Mouse (Mus musculus): ENCODE results near the gene Mcrs1. TPM values are rescaled to one million over a fixed set of nuclear protein-coding genes. Genes with fewer than 3 reads are reported as not detected.
A peak's percentile ranks its signal among the peaks of the same experiment; 100 is the strongest.

Gene Mcrs1
- polyA plus RNA-seq, 1 experiment: 84.9 TPM

DNA sequence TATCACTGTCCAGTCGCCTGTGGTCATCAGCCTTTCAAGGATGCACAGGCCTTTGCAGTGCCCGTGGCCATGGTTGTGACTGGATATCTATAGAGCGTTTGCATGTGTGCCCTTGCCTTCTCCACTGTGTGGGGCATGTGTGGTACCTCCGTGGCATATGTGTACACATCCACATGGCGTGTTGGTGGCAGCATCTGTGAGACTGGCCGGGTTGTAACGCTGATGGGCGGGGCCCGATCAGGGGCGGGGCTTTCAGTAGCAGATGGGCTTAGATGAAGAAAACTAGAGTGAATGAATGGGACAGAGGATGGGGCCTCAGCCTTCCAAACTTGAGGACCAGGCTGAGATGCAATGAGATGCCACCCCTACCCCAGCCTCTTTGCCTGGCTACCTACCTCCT, 19.8 kb downstream of the Mcrs1 start:
- no peak overlapping the region for H3K27ac ChIP-seq (ENCODE audit: insufficient read depth, low read length)
- no peak for DNase-seq
- WGBS: 66% methylated on average over 10 of the region's 10 CpGs
- no peaks in the 10 kb centered on the region; the same call in 1 of the 2 replicates for H3K4me1 ChIP-seq (ENCODE audit: control insufficient read depth, insufficient read depth, low read length)
- no peaks in the 10 kb centered on the region for H3K27me3 ChIP-seq (ENCODE audit: control insufficient read depth, insufficient read depth, low read length)
- TF ChIP-seq POLR2A (IDR thresholded peaks at IDR 0.05; ENCODE audit: borderline replicate concordance, insufficient read depth, low read length): no peak
- no peak for TF ChIP-seq CTCF (IDR thresholded peaks at IDR 0.05; ENCODE audit: borderline replicate concordance, insufficient read depth, low read depth, low read length)
- H3K4me3 ChIP-seq (replicated peaks; ENCODE audit: insufficient read depth, low read depth, low read length): no peak overlapping the region

DNA sequence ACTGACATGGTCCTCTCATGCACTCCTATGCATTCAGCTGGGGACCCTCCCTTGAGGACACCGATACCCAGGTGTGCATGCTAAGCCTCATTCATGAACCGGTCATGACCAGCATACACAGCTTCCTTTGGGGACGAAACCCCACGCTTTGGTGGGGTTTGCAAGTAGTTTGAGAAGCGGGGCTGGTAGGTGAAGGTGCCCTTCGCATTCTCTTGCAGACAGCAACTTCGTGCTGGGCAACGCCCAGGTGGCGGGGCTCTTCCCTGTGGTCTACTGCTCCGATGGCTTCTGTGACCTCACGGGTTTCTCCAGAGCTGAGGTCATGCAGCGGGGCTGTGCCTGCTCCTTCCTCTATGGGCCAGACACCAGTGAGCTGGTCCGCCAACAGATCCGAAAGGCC, 25.7 kb downstream of the Mcrs1 start:
- no peak for DNase-seq
- Histone ChIP-seq H3K4me3 (replicated peaks; ENCODE audit: insufficient read depth, low read depth, low read length) (no peak overlapping the region), H3K4me1 (ENCODE audit: control insufficient read depth, insufficient read depth, low read length) (no peaks in the 10 kb centered on the region), H3K27ac (ENCODE audit: insufficient read depth, low read length) (no peak overlapping the region), H3K27me3 (ENCODE audit: control insufficient read depth, insufficient read depth, low read length) (peaks cover 2% of the 10 kb centered on the region; the same call in 1 of the 2 replicates)
- 70% methylated on average over 14 of the region's 14 CpGs for WGBS
- TF ChIP-seq CTCF (IDR thresholded peaks at IDR 0.05; ENCODE audit: borderline replicate concordance, insufficient read depth, low read depth, low read length): no peak
- no peak for TF ChIP-seq POLR2A (IDR thresholded peaks at IDR 0.05; ENCODE audit: borderline replicate concordance, insufficient read depth, low read length)

DNA sequence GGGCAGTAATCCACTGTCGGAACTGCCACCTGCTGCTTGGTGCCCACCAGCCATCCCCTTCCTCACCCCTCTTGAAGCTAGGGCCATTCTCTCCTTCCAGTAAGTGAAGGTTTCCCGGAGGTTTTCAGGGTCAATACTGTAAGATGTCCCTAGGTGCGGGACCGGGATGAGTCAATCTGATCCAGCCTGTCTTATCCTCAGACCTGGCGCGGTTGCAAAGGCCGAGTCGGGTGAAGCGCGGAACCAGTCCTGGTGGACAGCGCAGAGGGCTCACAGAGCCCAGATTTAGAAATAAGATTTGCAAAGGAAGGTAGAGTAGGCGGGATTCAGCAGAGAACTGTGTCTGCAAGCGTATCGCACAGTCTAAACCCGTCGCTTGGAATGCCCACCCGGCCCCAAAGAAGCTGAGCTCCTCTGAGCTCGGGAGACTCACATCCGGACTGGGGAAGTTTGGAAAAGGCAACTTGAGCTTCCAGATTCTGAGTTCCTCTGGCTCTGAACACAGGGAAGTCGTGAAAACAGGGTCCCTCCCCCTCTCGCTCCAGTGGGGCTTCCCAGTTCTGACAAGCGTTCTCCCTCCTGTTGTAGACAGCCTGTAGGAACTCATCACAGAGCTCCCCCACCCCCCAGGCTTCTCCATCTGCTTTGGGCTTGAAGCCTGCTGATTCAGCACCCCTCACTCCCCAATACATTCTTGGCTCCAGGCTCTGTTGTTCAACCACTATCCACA, 26.5 kb downstream of the Mcrs1 start:
- Histone ChIP-seq H3K27me3 (ENCODE audit: control insufficient read depth, insufficient read depth, low read length) (peaks cover 2% of the 10 kb centered on the region; the same call in 1 of the 2 replicates), H3K4me3 (replicated peaks; ENCODE audit: insufficient read depth, low read depth, low read length) (peak overlapping the region; percentile 27), H3K4me1 (ENCODE audit: control insufficient read depth, insufficient read depth, low read length) (no peaks in the 10 kb centered on the region), H3K27ac (ENCODE audit: insufficient read depth, low read length) (no peak overlapping the region)
- DNase-seq: peak in 1 of 2 experiments; percentile 37
- WGBS: 6% methylated on average over 22 of the region's 22 CpGs
- TF ChIP-seq CTCF (IDR thresholded peaks at IDR 0.05; ENCODE audit: borderline replicate concordance, insufficient read depth, low read depth, low read length): no peak
- no peak for TF ChIP-seq POLR2A (IDR thresholded peaks at IDR 0.05; ENCODE audit: borderline replicate concordance, insufficient read depth, low read length)

DNA sequence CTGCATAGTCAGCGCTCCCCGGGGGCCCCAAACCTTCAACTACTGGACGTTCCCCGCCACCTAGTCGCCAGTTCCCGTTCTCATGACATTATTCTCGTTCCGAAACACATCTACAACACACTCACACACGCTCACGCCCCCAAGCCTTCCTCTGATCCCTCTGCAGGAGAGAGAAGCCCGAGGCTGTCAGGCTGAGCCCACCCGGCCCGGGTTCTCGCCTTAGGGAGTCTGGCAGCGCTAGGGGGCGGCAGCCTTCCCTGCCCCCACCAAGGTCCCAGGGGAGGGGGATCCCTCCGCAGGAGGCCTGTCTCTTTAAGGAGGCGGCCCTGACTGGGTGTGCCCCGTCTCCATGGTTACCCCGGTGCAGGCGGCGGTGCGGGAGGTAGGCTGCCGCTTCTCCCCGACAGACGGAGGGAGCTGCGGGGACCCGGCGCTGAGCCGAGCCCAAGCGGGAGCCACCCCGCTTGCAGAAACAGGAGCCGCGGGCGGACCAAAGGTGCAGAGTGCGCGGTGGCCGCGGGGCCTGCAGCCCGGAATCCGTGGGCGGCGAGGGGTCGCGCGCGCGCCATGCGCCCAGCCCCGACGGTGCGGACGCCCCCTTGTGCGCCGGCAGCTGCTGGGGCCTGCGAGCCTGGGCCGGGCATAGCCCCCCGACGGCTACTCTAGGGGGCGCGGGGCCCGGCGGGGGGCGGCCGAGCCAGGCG, 27.4 kb downstream of the Mcrs1 start, which contains the start of gene Kcnh3:
Gene Kcnh3, plus strand, starts transcription at position 654 of the 704 bp plus-strand sequence.
- under 1% methylated on average over 65 of the region's 66 CpGs for WGBS
- peak; percentile 65 to 74 for DNase-seq
- TF ChIP-seq POLR2A (IDR thresholded peaks at IDR 0.05; ENCODE audit: borderline replicate concordance, insufficient read depth, low read length) (no peak), CTCF (IDR thresholded peaks at IDR 0.05; ENCODE audit: borderline replicate concordance, insufficient read depth, low read depth, low read length) (no peak)
- H3K4me3 ChIP-seq (replicated peaks; ENCODE audit: insufficient read depth, low read depth, low read length): peak within 1 kb of the TSS; percentile 65
- H3K27me3 ChIP-seq (ENCODE audit: control insufficient read depth, insufficient read depth, low read length): peaks cover 2% of the 10 kb centered on the region; the same call in 1 of the 2 replicates
- no peaks in the 10 kb centered on the region for H3K4me1 ChIP-seq (ENCODE audit: control insufficient read depth, insufficient read depth, low read length)
- H3K27ac ChIP-seq (ENCODE audit: insufficient read depth, low read length): no peak within 1 kb of the TSS

DNA sequence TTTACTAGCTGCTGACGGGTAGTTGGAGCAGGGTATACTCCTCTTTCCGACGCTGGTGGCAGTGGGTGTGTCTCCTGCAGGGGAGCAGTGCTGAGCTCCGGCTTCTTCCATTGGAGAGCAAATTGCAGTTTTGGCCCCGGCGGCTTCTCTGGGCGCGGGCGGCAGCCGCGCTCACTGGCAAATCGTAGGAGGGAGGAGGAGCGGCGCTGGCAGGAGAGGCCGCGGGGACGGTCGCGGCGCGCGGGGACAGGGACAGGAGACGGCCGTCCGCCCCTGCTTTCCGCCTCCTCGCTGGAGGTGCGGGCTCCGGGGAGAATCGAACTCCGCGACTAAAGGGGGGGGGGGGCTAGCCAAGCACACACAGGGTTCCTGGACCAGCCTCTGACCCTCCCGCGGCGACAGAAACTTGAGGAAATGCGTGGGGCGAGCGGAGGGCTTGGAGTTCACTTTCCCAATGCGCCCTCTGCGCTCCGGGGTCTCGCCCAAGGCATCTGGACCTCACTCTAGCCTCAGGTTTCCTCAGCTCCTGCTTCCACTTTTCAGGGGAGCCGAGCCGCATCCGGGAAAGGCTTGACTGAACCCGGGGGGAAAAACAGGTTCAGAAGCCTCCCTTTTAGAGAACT, 28.1 kb downstream of the Mcrs1 start:
- H3K4me3 ChIP-seq (replicated peaks; ENCODE audit: insufficient read depth, low read depth, low read length): peak overlapping the region; percentile 65
- peak; percentile 70 to 71 for DNase-seq
- TF ChIP-seq CTCF (IDR thresholded peaks at IDR 0.05; ENCODE audit: borderline replicate concordance, insufficient read depth, low read depth, low read length) (no peak), POLR2A (IDR thresholded peaks at IDR 0.05; ENCODE audit: borderline replicate concordance, insufficient read depth, low read length) (no peak)
- no peak overlapping the region for H3K27ac ChIP-seq (ENCODE audit: insufficient read depth, low read length)
- WGBS: 1% methylated on average over 46 of the region's 46 CpGs
- peaks cover 2% of the 10 kb centered on the region; the same call in 1 of the 2 replicates for H3K27me3 ChIP-seq (ENCODE audit: control insufficient read depth, insufficient read depth, low read length)
- H3K4me1 ChIP-seq (ENCODE audit: control insufficient read depth, insufficient read depth, low read length): no peaks in the 10 kb centered on the region

DNA sequence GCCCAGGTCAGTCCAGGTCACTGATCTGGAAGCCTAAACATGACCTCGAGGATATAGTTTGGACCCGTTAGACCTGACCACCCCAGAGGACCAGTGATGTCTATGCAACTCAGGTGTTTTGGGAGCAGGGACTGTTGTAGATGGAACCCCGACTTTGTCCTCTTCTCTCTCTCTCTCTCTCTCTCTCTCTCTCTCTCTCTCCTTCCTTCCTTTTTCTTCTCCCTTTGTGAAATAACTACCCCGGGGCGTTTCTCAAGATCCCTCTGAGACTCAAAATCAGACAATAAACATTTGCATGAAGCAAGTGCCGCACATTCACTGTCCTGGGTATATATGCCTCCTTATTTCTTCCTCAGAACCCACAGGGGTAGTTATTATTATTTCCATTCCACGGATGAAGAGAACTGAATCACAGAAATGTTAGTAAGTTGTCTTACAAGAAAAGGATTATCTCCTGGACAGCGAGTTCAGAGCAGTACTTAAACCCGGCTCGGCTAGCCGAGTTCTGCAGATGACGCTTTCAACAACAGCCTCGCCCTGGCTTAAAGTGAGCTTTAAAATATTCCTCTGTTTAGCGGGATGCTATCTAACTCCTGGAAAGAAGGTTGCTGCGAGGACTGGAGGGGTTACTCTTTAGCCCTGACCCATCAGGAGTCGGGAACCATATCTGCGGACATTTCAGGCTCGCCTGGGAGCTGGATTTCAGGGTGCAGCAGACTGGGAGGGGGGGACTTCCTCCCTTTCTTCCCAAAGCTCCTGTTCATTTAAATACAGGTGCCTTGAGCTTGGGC, 28.8 kb downstream of the Mcrs1 start:
- no peak for TF ChIP-seq POLR2A (IDR thresholded peaks at IDR 0.05; ENCODE audit: borderline replicate concordance, insufficient read depth, low read length)
- no peak for TF ChIP-seq CTCF (IDR thresholded peaks at IDR 0.05; ENCODE audit: borderline replicate concordance, insufficient read depth, low read depth, low read length)
- Histone ChIP-seq H3K27ac (ENCODE audit: insufficient read depth, low read length) (no peak overlapping the region), H3K4me1 (ENCODE audit: control insufficient read depth, insufficient read depth, low read length) (no peaks in the 10 kb centered on the region), H3K4me3 (replicated peaks; ENCODE audit: insufficient read depth, low read depth, low read length) (peak overlapping the region; percentile 65), H3K27me3 (ENCODE audit: control insufficient read depth, insufficient read depth, low read length) (peaks cover 2% of the 10 kb centered on the region; the same call in 1 of the 2 replicates)
- WGBS: 10% methylated on average over 18 of the region's 18 CpGs
- no peak for DNase-seq

All from cerebellum, adult 2 months (tissue).